Mouse (Mus musculus) brown adipose tissue, adult 24 weeks (tissue): ENCODE measurements around the gene Kif12. TPM values are rescaled to one million over a fixed set of nuclear protein-coding genes. Genes with fewer than 3 reads are reported as not detected.
A peak's percentile ranks its signal among the peaks of the same experiment; 100 is the strongest.

ENCODE experiments used
- H3K27ac ChIP-seq: fragments of 200-500 bp; replicated peaks from 2 replicates; pipeline ENCODE4 v1.5.1; 2012; ENCODE audit warnings: low read depth, mild to moderate bottlenecking, low read length
- H3K4me1 ChIP-seq: fragments of 200-500 bp; 2 replicates; pipeline ENCODE4 v1.6.1; 2012; ENCODE audit warnings: low read length, mixed read lengths; ENCODE audit not compliant: control insufficient read depth, insufficient read depth, insufficient read length
- H3K4me3 ChIP-seq: fragments of 200-500 bp; 2 replicates; pipeline ENCODE4 v1.5.1; 2012; ENCODE audit warnings: low read depth, mild to moderate bottlenecking, low read length, moderate library complexity; ENCODE audit not compliant: insufficient read depth
- polyA plus RNA-seq: library from polyadenylated mRNA; stranded (reverse); fragments of >200 nt; gene quantifications from 2 replicates; pipeline ENCODE4 v1.2.4, GENCODE M21; 2012; ENCODE audit not compliant: missing spikeins, insufficient read depth, insufficient read length

The Kif12 gene
- polyA plus RNA-seq: not detected in 2 replicates

DNA sequence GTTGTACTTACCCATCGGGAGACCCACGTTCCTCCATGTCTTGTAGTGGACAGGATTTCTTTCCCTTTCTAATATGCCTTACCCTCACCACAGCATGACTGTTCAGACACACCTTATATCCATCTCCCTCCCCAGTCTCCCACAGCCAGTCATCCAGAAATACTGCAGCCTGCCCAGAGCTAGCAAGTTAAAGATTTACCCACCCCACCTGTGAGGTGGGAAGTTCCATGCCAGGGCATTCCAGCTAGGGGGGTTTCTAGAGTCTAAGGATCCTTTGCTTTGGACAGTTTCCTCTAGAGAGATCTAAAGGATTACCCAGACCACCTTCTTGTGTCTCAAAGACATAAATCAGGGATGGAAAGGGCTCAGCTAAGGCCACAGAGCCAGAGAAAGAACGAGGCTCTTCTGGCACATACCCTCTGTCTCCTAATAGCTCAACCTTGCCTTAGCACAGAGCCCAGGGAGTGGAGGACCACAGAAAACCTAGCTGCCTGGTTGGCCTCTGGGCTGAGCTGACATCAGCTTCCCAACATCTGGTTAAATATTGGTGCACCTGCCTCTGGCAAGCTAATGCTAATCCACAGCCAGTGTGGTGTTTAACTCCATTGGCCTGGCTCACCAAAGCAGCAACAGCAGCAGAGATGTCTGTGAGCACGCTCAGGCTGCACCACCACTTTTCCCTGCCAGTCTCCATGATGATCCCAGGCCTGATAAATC lies at the start of gene Kif12:
Gene Kif12, minus strand, starts transcription at position 163 of the 717 bp plus-strand sequence.
- no peak within 1 kb of the TSS for H3K4me3 ChIP-seq

DNA sequence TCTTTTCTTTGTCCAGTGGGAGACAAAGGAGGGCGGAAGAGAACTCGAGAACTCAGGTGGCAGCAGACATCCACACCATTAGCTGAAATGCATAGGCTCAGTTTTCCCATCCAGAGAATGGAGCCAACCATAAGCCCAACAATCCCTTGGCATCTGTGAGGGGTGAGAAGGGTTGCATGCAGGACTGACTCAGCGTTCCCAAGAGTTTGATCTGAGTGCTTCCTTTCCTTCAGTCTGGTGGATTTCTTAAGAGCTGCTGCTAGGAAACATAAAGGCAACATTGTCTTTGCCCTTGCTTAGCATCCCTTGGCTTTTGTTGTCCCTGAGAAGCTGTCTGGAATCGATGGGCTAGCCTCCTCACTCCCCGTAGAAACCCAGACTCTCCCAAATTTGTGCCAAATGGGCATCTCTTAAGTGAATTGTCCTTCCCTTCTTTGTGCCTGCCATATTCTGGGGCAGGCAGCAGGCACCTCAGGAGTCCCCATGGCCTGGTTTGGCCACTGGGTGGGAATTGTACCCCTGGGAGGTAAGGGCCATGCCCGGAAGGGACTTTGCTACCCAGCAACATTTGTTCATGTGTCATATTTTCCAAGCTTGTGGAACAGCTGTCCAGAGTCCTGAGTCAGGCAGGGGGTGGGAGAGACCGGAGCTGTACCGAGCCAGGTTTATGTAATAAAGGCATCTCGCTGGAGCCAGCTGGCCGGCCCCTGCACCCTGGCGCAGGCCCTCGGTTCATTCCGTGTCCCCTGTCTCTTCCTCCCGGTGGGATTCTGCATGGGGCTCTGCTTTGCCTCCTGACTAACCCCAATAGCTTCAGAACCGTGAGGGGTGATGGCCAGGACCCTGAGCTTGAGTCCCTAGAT lies 49.4 kb upstream of the Kif12 start:
- Histone ChIP-seq H3K27ac (peak overlapping the region; percentile 49), H3K4me3 (no peak overlapping the region), H3K4me1 (peaks cover 8% of the 10 kb centered on the region)

More for the DNA sequence above, at the start of gene Kif12:
- Histone ChIP-seq H3K27ac (no peak within 1 kb of the TSS), H3K4me1 (no peaks in the 10 kb centered on the region)

DNA sequence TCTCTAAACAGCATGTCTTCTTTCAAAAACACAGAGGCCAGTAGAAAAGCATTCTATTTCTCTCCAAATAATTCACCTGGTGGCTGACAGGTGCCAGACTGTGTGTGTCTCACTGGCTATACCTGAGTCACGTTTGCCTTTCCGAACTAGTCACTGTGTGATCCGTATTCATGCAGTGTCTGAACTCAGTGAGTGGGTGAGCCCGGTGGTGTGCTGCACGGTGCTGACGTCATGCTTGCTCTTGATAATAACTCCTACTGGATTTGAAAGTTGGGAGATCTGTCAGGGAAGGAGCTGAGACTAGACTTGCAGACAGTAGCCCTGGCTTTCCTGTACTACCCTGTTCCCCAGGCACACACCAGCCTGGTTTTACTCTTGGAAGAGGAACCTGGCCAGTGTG lies 47.7 kb upstream of the Kif12 start:
- peaks cover 8% of the 10 kb centered on the region for H3K4me1 ChIP-seq
- no peak overlapping the region for H3K27ac ChIP-seq
- no peak overlapping the region for H3K4me3 ChIP-seq

- H3K27ac ChIP-seq: no peak overlapping the region
- peaks cover 8% of the 10 kb centered on the region for H3K4me1 ChIP-seq
- no peak overlapping the region for H3K4me3 ChIP-seq
These were observed 47.1 kb upstream of the Kif12 start for GRCm38 (mm10) chr4:63219059-63219458.

- peak overlapping the region; percentile 40 for H3K27ac ChIP-seq
- peaks cover 8% of the 10 kb centered on the region for H3K4me1 ChIP-seq
- peak overlapping the region; percentile 80 for H3K4me3 ChIP-seq
These were observed 45.6 kb upstream of the Kif12 start for GRCm38 (mm10) chr4:63217513-63217912.

DNA sequence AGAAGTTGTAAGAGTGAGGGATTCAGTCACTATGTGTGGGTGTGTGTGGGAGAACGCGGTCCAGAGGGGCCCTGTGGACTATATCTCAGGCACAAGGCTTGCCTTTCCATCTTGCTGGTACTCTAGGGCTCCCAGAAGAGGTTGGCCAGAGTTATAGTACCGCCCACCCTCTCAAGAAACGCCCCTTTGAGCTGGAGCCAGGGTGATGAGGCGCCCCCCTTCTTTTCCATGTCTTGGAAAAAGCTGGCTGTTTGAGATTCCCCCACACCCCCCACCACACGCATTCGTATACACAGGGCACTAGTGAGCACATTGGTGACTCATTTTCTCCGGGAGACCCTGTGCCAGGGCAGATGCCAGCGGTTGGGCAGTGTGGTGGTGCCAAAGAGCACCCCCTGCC lies 44.6 kb upstream of the Kif12 start:
- H3K4me1 ChIP-seq: peaks cover 8% of the 10 kb centered on the region
- peak overlapping the region; percentile 63 for H3K27ac ChIP-seq
- H3K4me3 ChIP-seq: peak overlapping the region; percentile 80

DNA sequence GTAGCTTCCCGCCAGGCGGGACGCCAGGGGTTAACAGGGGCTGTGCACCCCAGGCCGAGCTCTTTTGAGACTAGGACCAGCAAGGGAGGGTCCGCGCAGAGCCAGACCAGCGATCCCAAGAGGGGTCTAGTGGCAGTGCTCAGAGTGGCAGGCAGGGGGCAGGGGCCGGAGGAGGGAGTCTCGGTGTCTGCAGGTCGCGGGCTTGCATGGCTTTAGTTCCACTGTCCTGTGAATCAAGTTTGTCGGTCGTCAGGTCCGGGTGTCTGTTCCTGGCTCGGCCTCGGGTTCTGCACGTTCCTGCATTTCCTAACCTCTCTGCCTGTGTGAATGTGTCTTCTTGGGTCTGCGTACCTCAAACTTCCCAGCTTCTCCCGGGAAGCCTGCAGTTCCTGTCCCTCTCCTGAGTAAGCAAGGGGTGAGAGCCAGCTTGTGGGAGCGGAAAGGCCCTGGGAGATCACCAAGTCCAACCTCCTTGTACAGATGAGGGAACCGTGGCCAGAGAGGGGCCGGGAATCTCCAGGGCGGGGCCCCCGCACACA lies 44.1 kb upstream of the Kif12 start:
- H3K4me3 ChIP-seq: peak overlapping the region; percentile 80
- H3K27ac ChIP-seq: peak overlapping the region; percentile 63
- peaks cover 8% of the 10 kb centered on the region for H3K4me1 ChIP-seq

GRCm38 (mm10) chr4:63215185-63215992 lies 43.5 kb upstream of the Kif12 start:
- peaks cover 8% of the 10 kb centered on the region for H3K4me1 ChIP-seq
- peak overlapping the region; percentile 80 for H3K4me3 ChIP-seq
- peak overlapping the region; percentile 63 for H3K27ac ChIP-seq

GRCm38 (mm10) chr4:63213907-63214621 lies 42.1 kb upstream of the Kif12 start, which contains the start of gene Col27a1:
Col27a1 (plus strand) TSS chr4:63214004.
- Histone ChIP-seq H3K4me3 (peak within 1 kb of the TSS; percentile 80), H3K27ac (peak within 1 kb of the TSS; percentile 25; the same call in 1 of the 2 replicates), H3K4me1 (peaks cover 2% of the 10 kb centered on the region)

DNA sequence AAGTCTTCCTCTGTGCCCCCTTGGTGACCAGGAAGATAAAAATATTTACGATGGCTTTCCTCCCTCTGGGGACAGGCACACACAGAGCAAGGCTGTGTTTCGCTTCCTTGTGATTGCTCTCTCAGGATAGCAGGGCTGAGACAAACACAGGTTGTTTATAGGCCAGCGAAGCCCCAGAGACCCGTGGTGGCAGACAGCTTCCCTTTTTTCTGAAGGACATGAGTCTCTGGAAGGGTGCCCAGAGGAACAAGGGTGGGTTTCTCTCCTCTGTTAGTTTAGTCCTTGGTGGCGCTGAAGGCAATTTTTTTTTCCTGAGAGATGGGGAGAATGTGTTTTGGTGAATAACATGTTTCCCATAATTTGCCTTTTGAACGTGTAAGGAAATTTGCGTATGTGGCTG lies 33.7 kb upstream of the Kif12 start:
- H3K27ac ChIP-seq: peak overlapping the region; percentile 86
- peaks cover 13% of the 10 kb centered on the region for H3K4me1 ChIP-seq
- no peak overlapping the region for H3K4me3 ChIP-seq

GRCm38 (mm10) chr4:63203874-63204273 lies 31.9 kb upstream of the Kif12 start:
- peak overlapping the region; percentile 37 for H3K4me3 ChIP-seq
- peak overlapping the region; percentile 95 for H3K27ac ChIP-seq
- H3K4me1 ChIP-seq: peaks cover 20% of the 10 kb centered on the region

GRCm38 (mm10) chr4:63199366-63199765 lies 27.4 kb upstream of the Kif12 start:
- H3K4me1 ChIP-seq: peaks cover 12% of the 10 kb centered on the region
- peak overlapping the region; percentile 96 for H3K27ac ChIP-seq
- H3K4me3 ChIP-seq: no peak overlapping the region

DNA sequence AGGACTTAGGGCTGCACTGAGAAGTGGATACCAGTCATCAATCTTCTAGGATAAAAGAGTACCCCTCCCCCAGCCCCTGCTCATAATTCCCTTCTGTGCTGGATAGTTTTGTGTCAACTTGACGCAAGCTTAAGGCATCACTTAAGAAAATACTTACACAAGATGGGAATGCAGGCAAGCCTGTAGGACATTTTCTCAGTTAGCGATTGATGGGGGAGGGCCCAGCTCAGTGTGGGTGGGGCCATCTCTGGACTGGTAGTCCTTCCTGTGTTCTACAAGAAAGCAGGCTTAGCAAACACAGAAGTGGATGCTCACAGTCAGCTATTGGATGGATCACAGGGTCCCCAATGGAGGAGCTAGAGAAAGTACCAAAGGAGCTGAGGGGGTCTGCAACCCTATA lies 22.4 kb upstream of the Kif12 start:
- Histone ChIP-seq H3K4me3 (no peak overlapping the region), H3K27ac (no peak overlapping the region)

DNA sequence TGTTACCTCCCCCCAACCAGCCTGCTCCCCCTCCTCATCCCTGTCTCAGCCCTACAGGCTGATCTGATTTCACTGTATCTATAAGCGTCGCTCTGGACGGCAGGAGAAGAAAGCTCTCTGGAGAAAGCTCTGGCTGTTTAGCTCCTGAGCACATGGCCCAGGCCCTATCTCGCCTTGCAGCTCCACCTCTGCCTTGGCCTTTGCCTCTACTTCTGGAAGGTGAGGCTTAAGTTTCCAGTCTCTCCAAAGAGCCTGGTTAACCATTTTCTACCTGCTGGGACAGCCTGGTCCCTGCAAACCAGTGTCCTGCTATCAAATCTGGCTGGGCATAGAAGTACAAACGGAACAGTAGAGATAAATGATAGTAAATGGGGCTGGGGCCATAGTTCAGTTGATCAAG lies 19.7 kb upstream of the Kif12 start:
- H3K4me1 ChIP-seq: no peaks in the 10 kb centered on the region

More for the DNA sequence above, 22.4 kb upstream of the Kif12 start:
- peaks cover 4% of the 10 kb centered on the region; the same call in 1 of the 2 replicates for H3K4me1 ChIP-seq

More for the DNA sequence above, 19.7 kb upstream of the Kif12 start:
- Histone ChIP-seq H3K27ac (no peak overlapping the region), H3K4me3 (no peak overlapping the region)
